Mouse (Mus musculus) ES-E14 (cell line): ENCODE measurements at regions not wholly inside any gene's neighbourhood (a gene's known extent, or its start where the extent isn't known, plus 50 kb on each side); places are given as distances from the start of the nearest gene placed in this dataset.

ENCODE experiments used
- DNase-seq: peaks from one replicate; pipeline ENCODE4 v3.0.0-alpha.2; 2013; ENCODE audit warnings: low read depth, low spot score
- H3K27ac ChIP-seq: 2 replicates; pipeline ENCODE4 v1.5.1; 2012; ENCODE audit warnings: low read depth, mild to moderate bottlenecking, low read length, moderate library complexity, mixed read lengths; ENCODE audit not compliant: poor library complexity, insufficient read depth, severe bottlenecking
- H3K36me3 ChIP-seq: 2 replicates; pipeline ENCODE4 v1.6.1; 2012; ENCODE audit warnings: mild to moderate bottlenecking, low read length, moderate library complexity, mixed read lengths; ENCODE audit not compliant: control insufficient read depth, poor library complexity, insufficient read depth, severe bottlenecking
- H3K4me1 ChIP-seq, 2 experiments: fragments of 150-350 bp in 1 of 2; sonication (generic) in 1 of 2; 2 replicates each; pipeline ENCODE4 v1.6.1; 2012; ENCODE audit warnings: low read length in 2 of 2, mild to moderate bottlenecking in 1 of 2, mixed read lengths in 1 of 2; ENCODE audit not compliant: control insufficient read depth in 2 of 2, insufficient read depth in 2 of 2, poor library complexity in 1 of 2
- H3K4me3 ChIP-seq, 2 experiments: fragments of 150-350 bp in 1 of 2; sonication (generic) in 1 of 2; 2 replicates each; pipeline ENCODE4 v1.5.1; 2012; ENCODE audit warnings: low read length in 2 of 2, low read depth in 1 of 2, mild to moderate bottlenecking in 1 of 2, mixed read lengths in 1 of 2; ENCODE audit not compliant: insufficient read depth in 1 of 2, poor library complexity in 1 of 2, severe bottlenecking in 1 of 2
- H3K9ac ChIP-seq: 2 replicates; pipeline ENCODE4 v1.6.1; 2012; ENCODE audit warnings: low read depth, mild to moderate bottlenecking, low read length, mixed read lengths; ENCODE audit not compliant: poor library complexity, insufficient read depth, severe bottlenecking
- H3K9me3 ChIP-seq: fragments of 150-350 bp; sonication (generic); 2 replicates; pipeline ENCODE4 v1.6.1; 2012; ENCODE audit warnings: low read depth, mild to moderate bottlenecking, low read length; ENCODE audit not compliant: control insufficient read depth, insufficient read depth
- CHD2 ChIP-seq: IDR thresholded peaks from 2 replicates; pipeline ENCODE4 v1.6.1; 2014; ENCODE audit warnings: mild to moderate bottlenecking, low read depth, low read length, inconsistent platforms
- HCFC1 ChIP-seq: IDR thresholded peaks from 2 replicates; pipeline ENCODE4 v1.6.1; 2012; ENCODE audit warnings: low read length, inconsistent platforms, borderline replicate concordance; ENCODE audit not compliant: insufficient read depth
- MAFK ChIP-seq: IDR thresholded peaks from 2 replicates; pipeline ENCODE4 v1.6.1; 2014; ENCODE audit warnings: mild to moderate bottlenecking, low read depth, low read length, inconsistent platforms; ENCODE audit not compliant: insufficient read depth
- ZC3H11A ChIP-seq: IDR thresholded peaks from 2 replicates; pipeline ENCODE4 v1.6.1; 2012; ENCODE audit warnings: low read depth, mild to moderate bottlenecking, inconsistent platforms, low read length, borderline replicate concordance
- ZNF384 ChIP-seq: IDR thresholded peaks from 2 replicates; pipeline ENCODE4 v1.6.1; 2012; ENCODE audit warnings: low read depth, low read length, inconsistent platforms
- in situ Hi-C, 2 experiments: fragments of 600-800 bp; cut with MboI; formaldehyde crosslinking; loops; one replicate each; pipeline ENCODE4 v1.15.1; 2025; ENCODE audit warnings: low sequenced_read_pairs in 2 of 2, inconsistent platforms in 1 of 2; ENCODE audit not compliant: unreplicated experiment in 2 of 2

DNA sequence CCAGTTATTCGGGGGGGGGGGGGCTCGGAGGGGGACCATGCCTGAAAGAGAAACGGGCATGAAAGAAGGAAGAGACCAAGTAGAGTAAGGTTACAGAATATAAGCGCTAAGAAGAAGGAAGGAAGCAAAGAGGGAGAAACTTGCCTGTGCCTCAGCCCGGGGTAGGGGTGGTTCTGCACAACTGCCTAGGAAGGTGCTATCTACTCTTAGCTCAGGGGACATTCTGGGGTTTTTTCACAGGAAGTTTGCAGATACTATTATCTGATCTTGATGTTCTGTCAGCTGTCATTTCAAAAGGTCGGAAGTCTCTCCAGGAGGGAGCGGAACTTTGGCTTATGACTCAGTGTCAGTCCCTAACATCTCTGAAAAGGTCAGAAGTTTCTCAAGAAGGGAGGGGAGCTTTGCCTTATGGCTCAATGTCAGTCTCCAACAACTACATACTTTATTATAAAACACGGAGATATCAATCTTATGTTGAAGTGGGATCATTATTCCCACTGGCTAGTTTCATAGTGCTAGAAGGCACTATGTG is 1652.0 kb downstream of the Kcnt2 start:
- Histone ChIP-seq H3K9me3 (no peaks in the 10 kb centered on the region), H3K4me1 (no peaks in the 10 kb centered on the region), H3K9ac (no peak overlapping the region), H3K4me3 (no peak overlapping the region), H3K36me3 (no peaks in the 10 kb centered on the region), H3K27ac (no peak overlapping the region)
- in situ Hi-C loops: no loop called here
- TF ChIP-seq MAFK: no peak
- no peak for TF ChIP-seq ZNF384
- TF ChIP-seq CHD2: no peak
- no peak for TF ChIP-seq ZC3H11A
- no peak for TF ChIP-seq HCFC1
- DNase-seq: no peak

- Histone ChIP-seq H3K27ac (no peak overlapping the region), H3K4me1 (no peaks in the 10 kb centered on the region), H3K36me3 (no peaks in the 10 kb centered on the region), H3K9ac (no peak overlapping the region), H3K4me3 (no peak overlapping the region), H3K9me3 (no peaks in the 10 kb centered on the region)
- in situ Hi-C loops: no loop called here
- TF ChIP-seq ZC3H11A (no peak), ZNF384 (no peak)
- no peak for DNase-seq
These were observed 1665.9 kb downstream of the Kcnt2 start for GRCm38 (mm10) chr1:141911714-141912398.

DNA sequence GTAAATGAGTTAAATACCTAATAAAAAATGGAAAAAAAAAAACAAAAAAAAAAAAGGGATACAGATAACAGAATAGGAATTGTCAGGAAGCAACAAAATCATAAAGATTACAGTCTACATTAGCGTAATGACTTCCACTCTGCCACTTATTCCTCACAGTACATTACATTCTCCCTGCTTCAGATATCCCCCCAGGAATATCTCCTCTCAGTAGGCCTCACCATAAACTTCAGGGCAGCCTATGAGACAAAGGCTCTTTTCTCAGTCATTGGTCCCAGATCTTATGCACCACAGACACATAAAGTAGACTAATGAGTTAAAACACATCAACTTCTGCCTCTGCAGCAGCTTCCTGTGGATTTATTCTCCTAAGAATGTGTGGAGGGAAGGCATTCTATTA is 1680.2 kb downstream of the Kcnt2 start:
- TF ChIP-seq CHD2 (no peak), HCFC1 (no peak), ZC3H11A (no peak), MAFK (no peak), ZNF384 (no peak)
- DNase-seq: no peak
- in situ Hi-C loops: no loop called here
- Histone ChIP-seq H3K4me1 (no peaks in the 10 kb centered on the region), H3K36me3 (no peaks in the 10 kb centered on the region), H3K9ac (no peak overlapping the region), H3K9me3 (no peaks in the 10 kb centered on the region), H3K27ac (no peak overlapping the region), H3K4me3 (no peak overlapping the region)

DNA sequence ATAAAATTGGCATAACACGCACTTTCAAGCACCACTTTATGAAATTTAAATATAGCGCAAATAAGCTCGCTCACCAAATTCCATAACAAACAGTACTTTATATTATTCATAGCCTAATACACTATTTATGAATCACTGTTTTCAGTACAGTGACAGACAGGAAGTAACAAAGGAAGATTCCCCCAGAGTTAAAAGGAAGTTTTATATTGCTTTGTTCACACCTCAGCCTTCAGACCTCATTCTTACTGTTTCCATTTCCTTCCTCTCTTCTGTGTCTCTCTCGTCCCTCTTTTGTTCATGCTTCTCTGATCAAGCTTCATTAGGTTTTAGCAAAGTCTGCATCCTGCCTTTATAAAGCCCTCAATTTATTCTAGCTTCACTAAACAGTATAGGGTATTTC is 1680.8 kb downstream of the Kcnt2 start:
- Histone ChIP-seq H3K9me3 (no peaks in the 10 kb centered on the region), H3K36me3 (no peaks in the 10 kb centered on the region), H3K4me3 (no peak overlapping the region), H3K27ac (no peak overlapping the region), H3K9ac (no peak overlapping the region), H3K4me1 (no peaks in the 10 kb centered on the region)
- in situ Hi-C loops: no loop called here
- DNase-seq: no peak
- no peak for TF ChIP-seq ZC3H11A
- no peak for TF ChIP-seq MAFK
- TF ChIP-seq CHD2: no peak
- no peak for TF ChIP-seq ZNF384
- no peak for TF ChIP-seq HCFC1

DNA sequence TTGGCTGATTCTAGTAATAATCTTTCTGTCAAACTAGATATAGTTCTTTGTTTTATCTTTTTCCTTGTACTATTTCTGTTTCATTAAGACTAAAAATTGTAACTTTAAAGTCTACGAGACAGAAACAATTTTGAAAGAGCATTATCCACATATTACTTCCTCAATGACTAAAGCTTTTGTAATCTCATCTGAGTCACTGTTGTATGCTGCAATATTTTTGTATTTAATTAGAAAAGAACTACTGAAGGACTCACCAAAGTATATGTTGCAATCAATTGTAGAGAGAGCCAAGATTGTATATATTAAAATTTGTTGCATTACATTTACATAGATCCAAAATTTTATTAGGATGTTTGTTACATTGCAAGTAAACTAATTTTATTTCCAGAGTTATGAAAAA is 1692.4 kb upstream of the B3galt2 start:
- Histone ChIP-seq H3K36me3 (no peaks in the 10 kb centered on the region), H3K9ac (no peak overlapping the region), H3K4me1 (no peaks in the 10 kb centered on the region), H3K9me3 (no peaks in the 10 kb centered on the region), H3K4me3 (no peak overlapping the region), H3K27ac (no peak overlapping the region)
- TF ChIP-seq MAFK (no peak), HCFC1 (no peak), ZC3H11A (no peak), ZNF384 (no peak), CHD2 (no peak)
- in situ Hi-C loops: no loop called here
- no peak for DNase-seq
